Mouse (Mus musculus): ENCODE measurements around the gene Efna1.

Efna1 gene

DNA sequence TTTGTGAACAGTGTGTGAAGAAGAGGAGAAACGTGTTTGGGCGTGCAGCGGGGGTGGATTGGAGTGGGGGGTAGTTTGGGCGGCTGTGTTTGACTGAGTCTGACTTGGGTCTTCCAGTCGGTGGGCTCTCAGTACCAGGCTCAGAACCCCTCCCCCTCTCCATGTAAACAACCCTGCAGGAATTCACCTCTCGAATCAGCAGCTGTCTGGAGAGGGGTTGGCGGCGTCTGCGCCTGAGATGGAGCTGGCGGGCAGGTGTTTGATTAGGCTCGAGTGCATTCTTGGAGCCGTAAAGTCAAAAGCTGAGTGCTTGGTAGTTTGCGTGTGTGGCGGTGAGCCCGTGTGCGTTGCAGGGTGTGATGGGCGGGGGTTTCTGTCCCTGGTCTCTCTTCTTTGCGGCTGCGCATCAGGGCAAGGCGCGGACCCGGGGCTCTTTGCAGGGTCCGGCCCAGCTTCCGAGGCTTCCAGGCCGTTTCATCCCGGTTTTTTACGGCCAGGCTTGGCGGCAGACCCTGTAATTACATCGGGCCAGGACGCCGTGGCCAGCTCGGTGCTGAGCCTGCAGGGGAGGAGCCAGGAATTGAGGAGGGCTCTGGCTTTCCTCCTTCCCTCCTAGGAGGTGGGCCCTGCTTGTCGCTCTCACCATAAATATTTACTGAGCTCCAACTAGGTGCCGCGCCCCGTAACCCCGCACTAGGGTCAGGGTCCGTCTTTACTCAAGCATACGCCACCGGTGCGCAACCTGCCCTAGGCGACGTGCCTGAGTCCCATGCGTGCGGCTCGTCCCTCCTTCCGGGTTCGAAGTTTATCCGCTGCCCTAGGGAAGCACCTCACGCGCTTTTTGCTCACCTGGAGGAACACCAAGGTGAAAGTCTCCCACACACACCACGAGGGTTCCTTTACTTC, at the start of gene Efna1:
Efna1 (minus strand) TSS at position 537 of the 906 bp plus-strand sequence.
- no peak for DNase-seq (ENCODE audit: low read depth, low spot score)

DNA sequence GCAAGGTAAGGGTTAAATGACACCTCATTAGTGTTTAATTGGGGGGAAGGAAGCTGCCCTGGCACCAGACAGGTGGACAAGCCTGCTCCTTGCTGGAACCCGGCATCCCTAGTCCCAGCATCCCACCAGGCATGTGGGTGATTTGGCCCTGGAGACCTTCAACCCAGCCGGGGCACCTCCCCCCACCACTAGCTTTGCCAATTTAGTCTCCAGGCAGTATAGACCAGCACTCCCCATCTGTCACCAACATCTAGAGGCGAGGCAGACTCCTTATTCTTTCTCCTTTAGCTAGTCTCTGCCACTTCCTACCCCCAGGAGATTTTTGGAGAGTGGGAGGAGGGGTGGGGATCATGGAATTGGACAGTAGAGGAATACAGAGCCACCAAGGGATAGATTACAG, 49.4 kb upstream of the Efna1 start:
- no peak for DNase-seq (ENCODE audit: low read depth, low spot score)

DNA sequence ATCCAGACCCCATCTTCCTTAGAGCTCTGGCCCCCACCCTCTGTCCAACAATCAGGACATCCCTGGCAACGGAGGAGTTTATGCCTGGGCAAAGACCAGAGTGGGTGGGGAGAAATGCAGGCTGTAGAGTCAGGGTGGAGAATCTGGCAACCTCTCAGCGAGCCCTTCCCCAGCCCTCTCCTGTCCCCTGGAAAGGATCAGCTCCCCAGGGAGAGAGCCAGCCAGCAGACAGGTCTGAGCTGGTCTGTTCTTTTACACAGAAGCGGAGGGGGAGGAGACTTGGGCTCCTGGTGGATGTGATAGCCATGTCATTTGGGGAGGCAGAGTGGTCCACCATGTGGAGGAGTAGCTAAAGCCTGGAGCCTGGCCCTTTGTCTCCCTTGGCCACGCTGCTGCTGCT, 47.7 kb upstream of the Efna1 start:
- DNase-seq (ENCODE audit: low read depth, low spot score): no peak

- no peak for DNase-seq (ENCODE audit: low read depth, low spot score)
Measured at GRCm38 (mm10) chr3:89327371-89327870, 46.5 kb upstream of the Efna1 start.

DNA sequence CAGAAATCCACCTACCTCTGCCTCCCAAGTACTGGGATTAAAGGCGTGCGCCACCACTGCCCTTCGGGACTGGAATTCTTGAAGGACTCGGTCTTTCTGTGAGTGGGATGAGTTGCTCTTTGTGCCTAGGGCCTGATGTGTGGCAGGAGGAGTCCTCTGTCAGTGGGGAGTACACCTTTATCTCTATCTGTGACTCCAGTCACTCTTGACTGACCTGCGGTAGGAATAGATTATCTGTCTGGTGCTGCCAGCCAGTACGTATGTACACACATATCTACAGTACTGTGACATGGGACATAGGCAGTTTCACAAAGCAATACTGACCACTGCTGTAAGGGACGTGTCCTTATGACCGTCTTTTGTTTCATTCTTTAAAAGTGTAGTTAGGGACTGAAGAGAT, 44.9 kb upstream of the Efna1 start:
- DNase-seq (ENCODE audit: low read depth, low spot score): no peak

GRCm38 (mm10) chr3:89322514-89323165, 41.7 kb upstream of the Efna1 start, which contains the start of gene Efna3:
TSS of gene Efna3 (minus strand) at chr3:89322965.
- peak; percentile 81 for DNase-seq (ENCODE audit: low read depth, low spot score)

DNA sequence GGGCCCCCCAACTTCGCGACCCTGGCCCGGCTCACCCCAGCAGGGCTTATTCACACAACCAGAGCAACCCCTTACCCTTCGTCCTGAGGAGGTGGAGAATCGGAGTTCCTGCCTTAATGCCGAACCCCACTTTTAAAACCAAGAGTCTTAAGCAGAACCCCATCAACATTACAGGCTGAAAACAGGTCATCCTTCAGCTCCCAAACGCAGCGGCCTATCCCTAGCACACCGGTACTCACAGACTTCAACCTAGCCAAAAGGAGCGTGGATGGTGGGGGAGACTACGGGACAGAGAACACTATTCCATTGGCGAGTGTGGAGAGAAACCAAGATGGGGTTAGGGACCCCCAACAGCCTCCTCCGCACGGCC, 41.2 kb upstream of the Efna1 start:
- DNase-seq (ENCODE audit: low read depth, low spot score): no peak

GRCm38 (mm10) chr3:89321183-89322130, 40.5 kb upstream of the Efna1 start:
- DNase-seq (ENCODE audit: low read depth, low spot score): no peak

DNA sequence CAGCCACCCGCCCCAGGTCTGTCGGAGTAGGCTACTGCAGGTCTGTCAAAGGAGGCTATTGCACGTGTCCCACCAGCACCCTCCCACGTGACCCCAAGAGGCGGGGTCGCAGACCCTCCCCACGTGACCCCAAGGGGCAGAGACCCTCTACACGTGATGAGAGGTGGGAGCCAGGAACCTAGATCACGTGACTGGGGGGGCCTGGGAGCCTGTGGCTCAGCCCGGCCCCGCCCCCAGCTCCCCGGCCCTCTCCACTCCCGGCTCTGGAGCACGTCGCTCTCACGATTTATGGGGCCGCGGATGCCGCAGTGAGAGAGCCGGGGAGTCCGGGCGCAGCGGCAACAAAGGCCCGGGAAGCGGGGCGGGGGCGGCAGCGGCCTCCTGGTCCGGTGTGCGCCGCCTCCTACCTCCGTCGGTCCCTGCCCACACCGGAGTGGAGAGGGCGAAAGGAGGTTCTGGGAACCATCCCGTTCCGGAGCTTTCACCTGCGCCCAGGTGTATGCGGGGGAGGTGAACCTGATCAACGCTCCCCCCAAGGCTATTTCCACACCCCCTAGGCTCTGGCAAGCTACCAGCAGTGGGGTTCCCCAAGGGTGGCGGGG, 39.7 kb upstream of the Efna1 start:
- no peak for DNase-seq (ENCODE audit: low read depth, low spot score)

GRCm38 (mm10) chr3:89319591-89320350, 38.8 kb upstream of the Efna1 start:
- no peak for DNase-seq (ENCODE audit: low read depth, low spot score)

DNA sequence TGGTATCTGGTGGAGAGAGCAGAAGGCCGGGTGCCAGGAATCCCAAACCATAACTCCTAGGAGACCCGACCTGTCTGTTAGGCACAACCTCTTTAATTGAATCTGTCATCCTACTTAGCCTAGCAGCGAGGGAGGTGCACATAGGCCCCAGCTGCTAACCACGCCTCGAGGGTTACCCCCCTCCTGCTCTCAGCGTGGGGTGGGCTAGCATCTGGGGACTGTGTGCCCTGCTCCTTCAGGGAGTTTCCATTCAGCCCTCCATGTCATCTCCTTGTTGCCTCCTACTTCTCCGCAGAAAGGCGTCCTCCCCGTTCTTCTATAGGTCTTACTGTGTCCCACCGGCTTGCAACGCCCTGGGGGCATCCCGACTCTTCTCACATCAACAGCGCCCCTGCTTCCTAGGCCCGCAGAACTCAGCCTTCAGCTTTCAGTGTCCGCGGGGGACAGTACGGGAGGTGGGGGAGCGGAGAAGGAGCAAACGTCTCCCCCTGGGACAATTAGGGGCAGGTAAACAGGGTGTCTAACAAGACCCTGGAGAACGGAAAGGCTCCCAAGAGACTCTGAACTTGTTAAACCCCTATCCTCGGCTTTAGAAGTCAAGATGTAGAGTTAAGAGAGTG, 38.1 kb upstream of the Efna1 start:
- no peak for DNase-seq (ENCODE audit: low read depth, low spot score)

GRCm38 (mm10) chr3:89318316-89318715, 37.4 kb upstream of the Efna1 start:
- no peak for DNase-seq (ENCODE audit: low read depth, low spot score)

- DNase-seq (ENCODE audit: low read depth, low spot score): no peak
Measured at GRCm38 (mm10) chr3:89317246-89317645, 36.3 kb upstream of the Efna1 start.

- peak; percentile 77 for DNase-seq (ENCODE audit: low read depth, low spot score)
Measured at GRCm38 (mm10) chr3:89316833-89317232, 35.9 kb upstream of the Efna1 start.

DNA sequence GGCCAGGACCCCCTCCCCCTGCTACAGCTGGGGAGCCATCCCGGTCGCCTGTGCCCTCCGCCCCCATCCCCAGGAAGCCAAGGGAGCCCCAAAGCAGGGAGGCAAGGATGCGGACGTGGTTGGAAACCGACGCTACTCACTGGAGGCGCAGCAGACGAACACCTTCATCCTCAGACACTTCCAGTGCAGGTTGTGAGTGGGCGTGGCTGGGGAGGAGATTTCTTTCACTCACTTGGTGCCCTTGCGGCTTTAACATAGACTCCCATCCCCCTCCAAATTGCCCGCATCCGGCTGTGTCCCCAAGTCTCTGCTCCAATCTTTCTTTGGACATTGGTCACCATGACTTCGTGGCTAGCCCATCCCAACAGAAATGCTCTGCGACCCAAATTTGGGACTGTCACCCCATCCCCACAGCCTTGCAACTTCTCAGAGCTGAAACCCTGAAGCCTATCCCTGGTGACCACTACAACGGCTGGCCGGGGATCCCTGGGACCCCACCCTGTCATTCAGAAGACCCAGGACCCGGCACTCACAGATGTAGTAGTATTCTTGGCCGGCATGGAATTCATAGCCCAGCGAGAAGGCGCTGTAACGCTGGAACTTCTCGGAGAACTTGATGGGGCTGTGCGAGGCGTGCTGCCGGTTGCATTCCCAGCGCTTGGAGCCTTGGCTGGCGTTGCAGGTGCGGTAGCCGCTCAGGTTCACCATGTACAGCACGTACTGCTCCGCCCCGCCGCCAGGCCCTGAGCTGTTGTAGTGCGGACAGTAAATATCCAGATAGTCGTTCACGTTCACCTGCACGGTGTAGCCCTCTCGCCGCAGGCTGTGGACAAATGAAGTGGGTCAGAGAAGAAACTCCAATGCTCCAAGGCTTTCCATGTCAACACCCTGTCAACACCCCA, 35.2 kb upstream of the Efna1 start:
- no peak for DNase-seq (ENCODE audit: low read depth, low spot score)

DNA sequence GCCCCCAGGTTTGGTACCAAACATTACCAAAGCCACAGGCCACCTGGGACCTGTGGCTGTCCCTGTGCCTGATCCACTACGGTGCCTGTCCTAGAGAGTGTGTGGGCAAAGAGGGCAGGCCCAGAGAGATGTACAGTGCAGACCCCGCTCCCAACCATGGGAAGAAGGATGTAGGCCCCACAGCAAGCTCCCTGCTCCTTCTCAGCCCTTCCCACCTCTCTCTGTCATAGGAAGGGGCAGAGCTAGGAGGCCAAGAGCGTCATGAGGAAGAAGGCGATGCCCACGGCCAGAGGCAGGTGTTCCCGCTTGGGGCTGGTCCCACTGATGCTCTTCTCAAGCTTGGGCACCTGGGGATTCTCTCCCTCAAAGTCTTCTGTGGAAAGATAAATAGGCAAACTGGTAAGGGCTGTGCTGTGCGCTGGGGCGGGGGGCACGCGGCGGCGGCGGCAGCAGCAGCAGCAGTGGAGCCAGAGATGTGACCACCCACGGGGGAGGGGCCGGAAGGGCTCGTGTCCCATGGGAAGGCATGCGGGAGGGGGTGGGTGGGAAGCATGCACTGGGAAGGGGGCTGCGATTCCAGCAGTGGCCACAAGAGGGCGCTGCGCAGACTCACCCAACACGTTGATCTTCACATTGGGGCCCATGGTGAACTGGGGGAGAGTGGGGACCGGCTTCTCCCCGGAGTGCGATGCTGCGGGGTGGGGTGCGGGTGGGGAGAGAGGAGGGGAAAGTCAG, 34.4 kb upstream of the Efna1 start:
- DNase-seq (ENCODE audit: low read depth, low spot score): no peak

GRCm38 (mm10) chr3:89314791-89315190, 33.8 kb upstream of the Efna1 start:
- DNase-seq (ENCODE audit: low read depth, low spot score): no peak

DNA sequence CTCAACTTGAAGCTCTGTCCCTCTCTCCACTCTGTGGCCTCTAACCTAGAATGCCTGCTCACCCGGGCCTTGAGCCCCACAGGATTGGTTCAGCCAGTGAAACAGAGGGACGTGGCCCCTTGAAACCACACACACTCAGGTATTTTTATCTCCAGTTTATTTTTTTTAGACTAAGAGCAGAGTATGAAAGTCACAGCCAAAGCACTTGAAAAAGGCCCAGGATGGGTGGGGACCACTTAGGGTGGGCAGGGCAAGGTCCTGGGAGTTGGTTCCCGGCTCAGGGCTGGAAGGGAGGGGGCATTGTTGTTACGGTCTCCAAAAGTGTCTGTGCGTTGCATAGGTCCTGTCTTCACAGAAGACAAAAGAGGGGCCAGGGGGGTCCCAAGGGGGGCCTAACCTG, 33.4 kb upstream of the Efna1 start:
- no peak for DNase-seq (ENCODE audit: low read depth, low spot score)
